Mouse (Mus musculus): ENCODE measurements at regions not wholly inside any gene's neighbourhood (a gene's known extent, or its start where the extent isn't known, plus 50 kb on each side); places are given as distances from the start of the nearest gene placed in this dataset.

DNA sequence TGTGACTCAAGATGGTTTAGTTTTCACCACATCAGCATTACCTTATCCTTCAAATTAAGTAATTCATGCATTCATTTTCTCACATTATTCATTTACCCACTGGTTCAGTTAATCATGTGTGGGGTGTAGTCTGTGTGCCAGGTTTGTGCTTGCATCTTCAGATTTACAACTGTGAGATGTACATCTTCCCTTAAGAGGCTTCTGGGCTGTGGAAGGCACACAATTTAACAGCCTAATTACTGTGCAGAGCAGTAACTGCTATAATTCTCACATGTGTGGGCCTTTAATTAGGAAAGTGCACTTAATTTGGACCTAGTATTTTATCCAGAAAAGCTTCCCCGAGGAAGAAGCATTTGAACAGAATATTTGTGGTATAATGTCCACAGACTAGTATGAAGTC, 555.0 kb downstream of the Fscb start:
- 57% methylated on average over 1 of the region's 1 CpGs for WGBS
- H3K27me3 ChIP-seq (replicated peaks; ENCODE audit: control insufficient read depth, insufficient read depth, low read length), result no peaks in the 10 kb centered on the region
- ATAC-seq, result peak; percentile 42; the same call in 1 of the 2 replicates

More for the DNA sequence above, 555.0 kb downstream of the Fscb start:
- no peaks in the 10 kb centered on the region for H3K36me3 ChIP-seq (ENCODE audit: control insufficient read depth, insufficient read depth, low read length)
- H3K4me3 ChIP-seq (ENCODE audit: low read length), result no peak overlapping the region
- no peak overlapping the region for H3K4me2 ChIP-seq (ENCODE audit: low read length)
- H3K4me1 ChIP-seq (ENCODE audit: control insufficient read depth, insufficient read depth, low read depth, low read length), result no peaks in the 10 kb centered on the region
- H3K9ac ChIP-seq (ENCODE audit: low read depth, low read length), result no peak overlapping the region
- no peaks in the 10 kb centered on the region for H3K9me3 ChIP-seq (ENCODE audit: control insufficient read depth, low read length)
- H3K27ac ChIP-seq (ENCODE audit: low read depth, low read length), result no peak overlapping the region

All from hindbrain, embryonic 16.5 days (tissue).